Comparison of ENCODE assay signal across 18 mouse cellular contexts in genomic region chr3:108088842-108089380, GRCm38 (mm10). TPM values are rescaled to one million over a fixed set of nuclear protein-coding genes. Genes with fewer than 3 reads are reported as not detected.
DNase-seq lines count a peak whose midpoint lies in the region; ATAC-seq lines count a peak whose summit lies in the region.
"Had no signal": no experiment of that assay in that cellular context is flagged by ENCODE, and none has a peak within 500 bp of the region (broad histone marks: within the 10 kb centered on the region; RNA-seq: fewer than 3 reads in every experiment).

No protein-coding gene starts in this region.

- no peak overlapping the region for H3K27ac ChIP-seq in limb, embryonic 13.5 days
- H3K27ac ChIP-seq in limb, embryonic 10.5 days = no peak overlapping the region
- 0 out of 2 replicates have a peak overlapping the region, but pooled peaks have one; percentile 19 for H3K27ac ChIP-seq in stomach, embryonic 15.5 days
- H3K27ac ChIP-seq: forebrain, embryonic 12.5 days; midbrain, embryonic 10.5 days had no signal

- H3K36me3 ChIP-seq in limb, embryonic 13.5 days = no peaks in the 10 kb centered on the region
- no peaks in the 10 kb centered on the region for H3K36me3 ChIP-seq in limb, embryonic 10.5 days
- H3K36me3 ChIP-seq in stomach, embryonic 15.5 days = no peaks in the 10 kb centered on the region
- H3K36me3 ChIP-seq: forebrain, embryonic 12.5 days; midbrain, embryonic 10.5 days had no signal

- no peaks in the 10 kb centered on the region for H3K27me3 ChIP-seq in limb, embryonic 13.5 days
- no peaks in the 10 kb centered on the region for H3K27me3 ChIP-seq in limb, embryonic 10.5 days (ENCODE audit: low read depth, poor library complexity, severe bottlenecking)
- no peaks in the 10 kb centered on the region for H3K27me3 ChIP-seq in stomach, embryonic 15.5 days (replicated peaks)

- ATAC-seq in limb, embryonic 13.5 days (ENCODE audit: low FRiP score, low read depth) = no peak
- ATAC-seq in stomach, embryonic 15.5 days (ENCODE audit: insufficient read depth, low FRiP score, low read depth) = no peak

- no peaks in the 10 kb centered on the region for H3K9me3 ChIP-seq in limb, embryonic 13.5 days
- H3K9me3 ChIP-seq in limb, embryonic 10.5 days (replicated peaks) = no peaks in the 10 kb centered on the region
- H3K9me3 ChIP-seq in stomach, embryonic 15.5 days = no peaks in the 10 kb centered on the region
- H3K9me3 ChIP-seq: forebrain, embryonic 12.5 days; midbrain, embryonic 10.5 days had no signal

- 0 out of 2 replicates have a peak overlapping the region, but pooled peaks have one; percentile 25 for H3K9ac ChIP-seq in limb, embryonic 13.5 days
- no peak overlapping the region for H3K9ac ChIP-seq in stomach, embryonic 15.5 days
- H3K9ac ChIP-seq: forebrain, embryonic 12.5 days had no signal

- intact Hi-C loops in gastrocnemius, postnatal 14 days (cut with DNase I; ENCODE audit: low total_unique reads) = no loop called here

- 30% methylated on average over 5 of the region's 5 CpGs for WGBS in limb, embryonic 13.5 days
- 46% methylated on average over 5 of the region's 5 CpGs for WGBS in limb, embryonic 10.5 days
- WGBS in stomach, embryonic 15.5 days = 36% methylated on average over 5 of the region's 5 CpGs

- peaks cover 39% of the 10 kb centered on the region for H3K4me1 ChIP-seq in limb, embryonic 13.5 days
- peaks cover 56% of the 10 kb centered on the region for H3K4me1 ChIP-seq in limb, embryonic 10.5 days
- peaks cover 19% of the 10 kb centered on the region for H3K4me1 ChIP-seq in stomach, embryonic 15.5 days

- peak; percentile 48 for DNase-seq in adrenal gland, postnatal 10 days
- DNase-seq in adrenal gland, adult 18-20 months (ENCODE audit: low spot score in 2 of 2) = no peak
- DNase-seq in limb, embryonic 10.5 days (ENCODE audit: low spot score) = no peak
- DNase-seq in adrenal gland, postnatal 36 days = peak; percentile 62
- DNase-seq in gastrocnemius, postnatal 14 days = no peak
- DNase-seq in Muller cell, postnatal 12 days (ENCODE audit: inconsistent ontology term) = no peak
- DNase-seq: cerebellum, adult 2 months; embryo, embryonic 11 days; heart, adult 18-20 months; heart, postnatal 4 days; left cerebral cortex, postnatal 4 days; lung, postnatal 10 days had no signal

- no peak overlapping the region for H3K4me3 ChIP-seq in limb, embryonic 13.5 days
- no peak overlapping the region for H3K4me3 ChIP-seq in limb, embryonic 10.5 days
- no peak overlapping the region for H3K4me3 ChIP-seq in stomach, embryonic 15.5 days (replicated peaks)
- H3K4me3 ChIP-seq: forebrain, embryonic 12.5 days; midbrain, embryonic 10.5 days; myocyte had no signal

- H3K4me2 ChIP-seq in limb, embryonic 13.5 days (replicated peaks) = no peak overlapping the region
- no peak overlapping the region for H3K4me2 ChIP-seq in stomach, embryonic 15.5 days
- H3K4me2 ChIP-seq: forebrain, embryonic 12.5 days had no signal

RNA-seq across cellular contexts. Expression of gene Ampd2, which starts 2.5 kb away (rescaled TPM):
- total RNA-seq in adrenal gland, postnatal 10 days (2021) = 10 to 100 TPM; 79.3 to 92.2 TPM
- 100 to 1,000 TPM; 130 to 192 TPM for total RNA-seq in adrenal gland, adult 18-20 months (2021)
- 48.5 and 49.2 TPM in 2 replicates for polyA plus RNA-seq in limb, embryonic 13.5 days (2015; fragmentation: Nextera tagmentation; extraction: Ambion mirVana)
- 68.8 and 69.7 TPM in 2 replicates for polyA plus RNA-seq in limb, embryonic 10.5 days (2016; fragmentation: Nextera tagmentation; extraction: Ambion mirVana)
- 100 to 1,000 TPM; 133 to 143 TPM for total RNA-seq in adrenal gland, postnatal 36 days (2021)
- 49.0 and 56.1 TPM in 2 replicates for polyA plus RNA-seq in stomach, embryonic 15.5 days (2015; fragmentation: Nextera tagmentation; extraction: Ambion mirVana)
- 1 to 10 TPM; 4.8 to 7.2 TPM for total RNA-seq in gastrocnemius, postnatal 14 days (2021)

RNA-seq across cellular contexts. Expression of gene Gnat2, which starts 3.7 kb away (rescaled TPM):
- 1 to 10 TPM; 6.6 to 6.8 TPM for total RNA-seq in adrenal gland, postnatal 10 days (2021)
- total RNA-seq in adrenal gland, adult 18-20 months (2021) = 10 to 100 TPM; 11.0 to 18.6 TPM
- 0.72 and 0.78 TPM in 2 replicates for polyA plus RNA-seq in limb, embryonic 13.5 days (2015; fragmentation: Nextera tagmentation; extraction: Ambion mirVana)
- 1.6 and 2.4 TPM in 2 replicates for polyA plus RNA-seq in limb, embryonic 10.5 days (2016; fragmentation: Nextera tagmentation; extraction: Ambion mirVana)
- 10 to 100 TPM; 11.5 to 14.7 TPM for total RNA-seq in adrenal gland, postnatal 36 days (2021)
- 1.8 and 2.5 TPM in 2 replicates for polyA plus RNA-seq in stomach, embryonic 15.5 days (2015; fragmentation: Nextera tagmentation; extraction: Ambion mirVana)
- under 1 TPM in 1 of 2 experiments, not detected in 1; 0.23 TPM for total RNA-seq in gastrocnemius, postnatal 14 days (2021)
- total RNA-seq: layer of hippocampus, postnatal 10 days had no signal

RNA-seq across cellular contexts. Expression of gene Gstm4, which starts 44.2 kb away (rescaled TPM):
- total RNA-seq in adrenal gland, postnatal 10 days (2021) = 10 to 100 TPM; 12.8 to 13.3 TPM
- total RNA-seq in adrenal gland, adult 18-20 months (2021) = 10 to 100 TPM; 19.6 to 20.3 TPM
- polyA plus RNA-seq in limb, embryonic 13.5 days (2015; fragmentation: Nextera tagmentation; extraction: Ambion mirVana) = 14.6 and 15.4 TPM in 2 replicates
- 11.6 and 15.1 TPM in 2 replicates for polyA plus RNA-seq in limb, embryonic 10.5 days (2016; fragmentation: Nextera tagmentation; extraction: Ambion mirVana)
- total RNA-seq in adrenal gland, postnatal 36 days (2021) = 10 to 100 TPM; 12.0 to 19.0 TPM
- 23.0 and 28.8 TPM in 2 replicates for polyA plus RNA-seq in stomach, embryonic 15.5 days (2015; fragmentation: Nextera tagmentation; extraction: Ambion mirVana)
- total RNA-seq in gastrocnemius, postnatal 14 days (2021) = 10 to 100 TPM; 11.4 to 12.0 TPM

RNA-seq across cellular contexts. Expression of gene Gnai3, which starts 57.0 kb away (rescaled TPM):
- 100 to 1,000 TPM; 101 to 113 TPM for total RNA-seq in adrenal gland, postnatal 10 days (2021)
- 100 to 1,000 TPM; 160 to 166 TPM for total RNA-seq in adrenal gland, adult 18-20 months (2021)
- 184 and 193 TPM in 2 replicates for polyA plus RNA-seq in limb, embryonic 13.5 days (2015; fragmentation: Nextera tagmentation; extraction: Ambion mirVana)
- polyA plus RNA-seq in limb, embryonic 10.5 days (2016; fragmentation: Nextera tagmentation; extraction: Ambion mirVana) = 178 and 197 TPM in 2 replicates
- total RNA-seq in adrenal gland, postnatal 36 days (2021) = 100 to 1,000 TPM; 159 to 181 TPM
- polyA plus RNA-seq in stomach, embryonic 15.5 days (2015; fragmentation: Nextera tagmentation; extraction: Ambion mirVana) = 161 and 169 TPM in 2 replicates
- 10 to 100 TPM; 17.7 to 22.6 TPM for total RNA-seq in gastrocnemius, postnatal 14 days (2021)

Comparison
In these comparisons a context has a peak if more than half of its experiments do, and no peak if none do; other contexts are left out.
1. DNase-seq: peak in adrenal gland, postnatal 10 days (single experiment) and adrenal gland, postnatal 36 days (2 of 2); none in adrenal gland, adult 18-20 months (0 of 2), limb, embryonic 10.5 days (single experiment), gastrocnemius, postnatal 14 days (single experiment) and Muller cell, postnatal 12 days (single experiment).
2. RNA of gene Ampd2, which starts 2.5 kb away (total RNA-seq): 130 to 192 TPM in adrenal gland, adult 18-20 months, 133 to 143 TPM in adrenal gland, postnatal 36 days and 79.3 to 92.2 TPM in adrenal gland, postnatal 10 days; 4.8 to 7.2 TPM in gastrocnemius, postnatal 14 days; every median in the first group is over 4 times any median in the second.
3. RNA of gene Gnat2, which starts 3.7 kb away (total RNA-seq): 11.0 to 18.6 TPM in adrenal gland, adult 18-20 months, 11.5 to 14.7 TPM in adrenal gland, postnatal 36 days and 6.6 to 6.8 TPM in adrenal gland, postnatal 10 days; 0.23 TPM in gastrocnemius, postnatal 14 days; every median in the first group is over 4 times any median in the second.